Mouse (Mus musculus) brain, embryonic 14.5 days (tissue): ENCODE measurements at regions not wholly inside any gene's neighbourhood (a gene's known extent, or its start where the extent isn't known, plus 50 kb on each side); places are given as distances from the start of the nearest gene placed in this dataset.
A peak's percentile ranks its signal among the peaks of the same experiment; 100 is the strongest.

Source experiments
- DNase-seq: peaks from one replicate; pipeline ENCODE4 v3.0.0-alpha.2; 2011; ENCODE audit warnings: low read depth
- CTCF ChIP-seq: fragments of 200-500 bp; IDR thresholded peaks from 2 replicates; pipeline ENCODE4 v1.5.1; 2012; ENCODE audit warnings: inconsistent platforms, mild to moderate bottlenecking, moderate library complexity, borderline replicate concordance; ENCODE audit not compliant: insufficient read depth, insufficient read length; ENCODE audit errors: extremely low read depth
- POLR2A ChIP-seq: fragments of 200-500 bp; IDR thresholded peaks from 2 replicates; pipeline ENCODE4 v1.6.1; 2012; ENCODE audit warnings: mild to moderate bottlenecking, inconsistent platforms, borderline replicate concordance; ENCODE audit not compliant: poor library complexity, insufficient read depth, insufficient read length, severe bottlenecking; ENCODE audit errors: extremely low read depth

GRCm38 (mm10) chr1:186855474-186856036, 106.4 kb upstream of the Rrp15 start:
- no peak for DNase-seq
- TF ChIP-seq CTCF: no peak
- no peak for TF ChIP-seq POLR2A

- no peak for TF ChIP-seq POLR2A
- no peak for TF ChIP-seq CTCF
Observed at GRCm38 (mm10) chr1:186845256-186845655, 96.1 kb upstream of the Rrp15 start.

GRCm38 (mm10) chr1:186833896-186834800, 85.0 kb upstream of the Rrp15 start:
- DNase-seq: peak; percentile 85
- TF ChIP-seq CTCF (no peak), POLR2A (no peak)

More at GRCm38 (mm10) chr1:186845256-186845655, 96.1 kb upstream of the Rrp15 start:
- DNase-seq: no peak

GRCm38 (mm10) chr1:186833441-186833895, 84.3 kb upstream of the Rrp15 start:
- peak; percentile 61 for DNase-seq
- TF ChIP-seq CTCF (no peak), POLR2A (no peak)

GRCm38 (mm10) chr1:186827773-186828172, 78.6 kb upstream of the Rrp15 start:
- peak; percentile 85 for DNase-seq
- TF ChIP-seq POLR2A: no peak
- TF ChIP-seq CTCF: peak; percentile 66; the same call in 1 of the 2 replicates

- TF ChIP-seq POLR2A (no peak), CTCF (no peak)
- peak; percentile 67 for DNase-seq
Observed at GRCm38 (mm10) chr1:186808192-186808960, 59.2 kb upstream of the Rrp15 start.

GRCm38 (mm10) chr1:186804451-186804850, 55.3 kb upstream of the Rrp15 start:
- TF ChIP-seq CTCF: no peak
- no peak for DNase-seq
